Mouse (Mus musculus) WW6 (cell line): ENCODE data around the gene Hivep3.

Experiments used
- DNase-seq: peaks from one replicate; pipeline ENCODE4 v3.0.0-alpha.2; 2013; ENCODE audit warnings: low read depth, low spot score

The Hivep3 gene

DNA sequence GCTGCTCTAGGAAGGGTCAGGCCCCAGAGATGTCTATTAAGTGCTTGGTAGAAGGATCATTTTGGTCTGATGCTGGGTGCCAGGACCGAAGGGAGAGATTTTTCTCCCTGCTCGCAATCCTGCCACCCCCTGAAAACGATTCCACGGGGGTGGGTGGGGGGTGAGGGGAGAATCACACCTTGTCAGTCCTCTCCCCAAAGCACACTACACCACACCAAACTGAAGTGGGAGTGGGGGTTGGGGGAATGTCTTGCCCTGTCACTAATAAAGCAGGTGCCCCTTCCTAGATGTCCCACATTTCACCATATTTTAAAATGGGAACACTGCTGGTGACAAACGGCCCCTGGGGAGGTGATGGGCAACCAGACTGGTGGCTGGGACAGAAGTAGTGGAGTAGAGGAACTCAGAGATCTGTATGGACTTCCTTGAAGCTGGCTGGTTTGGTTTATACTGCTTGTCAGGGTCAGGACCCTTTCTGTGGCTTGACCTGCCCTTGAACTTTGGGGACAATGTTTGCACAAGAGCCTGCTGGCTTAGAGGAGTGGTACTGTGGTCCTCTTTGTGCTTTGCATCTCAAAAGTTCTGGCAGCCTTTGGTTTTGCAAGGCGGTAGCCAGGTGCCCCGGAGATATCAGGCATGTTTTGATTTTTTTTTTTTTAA, 81.7 kb downstream of the Hivep3 start:
- no peak for DNase-seq

DNA sequence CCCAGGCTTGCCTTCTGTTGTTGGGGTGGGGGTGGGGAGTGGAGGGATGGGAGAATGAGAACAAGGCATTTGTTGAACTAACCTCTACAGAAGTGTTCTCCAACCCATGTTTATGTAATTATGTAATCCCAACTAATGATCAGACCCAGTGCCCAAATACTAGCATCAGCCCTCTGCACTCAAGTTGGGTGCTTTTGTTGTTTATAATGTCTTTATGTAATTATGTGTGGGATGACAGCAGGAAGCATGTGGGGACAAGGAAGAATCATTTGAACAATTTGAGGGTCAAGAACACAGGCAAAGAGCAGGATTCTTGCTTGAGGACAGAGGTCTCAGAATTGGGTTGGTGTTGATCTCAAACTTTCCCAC, 82.2 kb downstream of the Hivep3 start:
- DNase-seq = no peak

DNA sequence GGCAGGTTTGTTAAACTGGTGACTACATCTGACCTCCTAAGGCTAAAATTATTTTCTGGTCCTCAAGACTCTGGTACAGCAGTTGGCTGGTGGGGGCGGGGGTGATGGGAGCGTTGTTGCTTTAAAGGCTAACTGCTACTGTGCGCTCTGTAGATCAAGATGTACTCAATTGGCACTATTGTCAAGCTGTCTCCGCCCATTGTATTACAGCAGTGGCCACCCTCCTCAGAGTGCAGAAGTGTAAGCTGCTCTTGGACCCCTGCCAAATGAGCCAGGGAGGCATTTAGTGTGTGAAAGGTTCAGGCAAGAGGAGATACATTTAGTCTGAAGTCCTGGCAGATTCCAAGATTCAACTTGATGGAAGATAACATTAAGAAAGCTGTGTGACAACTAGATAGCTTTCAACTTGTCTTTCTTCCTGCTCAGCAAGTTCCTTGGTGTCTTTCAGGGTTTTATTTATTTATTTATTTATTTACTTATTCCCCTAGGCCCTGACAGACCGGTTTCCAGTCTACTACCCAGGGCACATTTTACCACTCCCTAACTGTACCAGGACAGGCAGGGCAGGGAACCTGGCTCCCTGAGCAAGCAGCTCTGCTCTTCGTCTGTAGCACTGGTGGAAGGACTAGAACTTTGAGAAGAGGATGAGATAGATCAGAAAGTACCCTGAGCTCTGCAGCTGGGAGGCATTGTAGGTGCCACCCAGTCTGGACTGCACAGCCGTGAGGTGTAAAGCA, 83.2 kb downstream of the Hivep3 start:
- no peak for DNase-seq

DNA sequence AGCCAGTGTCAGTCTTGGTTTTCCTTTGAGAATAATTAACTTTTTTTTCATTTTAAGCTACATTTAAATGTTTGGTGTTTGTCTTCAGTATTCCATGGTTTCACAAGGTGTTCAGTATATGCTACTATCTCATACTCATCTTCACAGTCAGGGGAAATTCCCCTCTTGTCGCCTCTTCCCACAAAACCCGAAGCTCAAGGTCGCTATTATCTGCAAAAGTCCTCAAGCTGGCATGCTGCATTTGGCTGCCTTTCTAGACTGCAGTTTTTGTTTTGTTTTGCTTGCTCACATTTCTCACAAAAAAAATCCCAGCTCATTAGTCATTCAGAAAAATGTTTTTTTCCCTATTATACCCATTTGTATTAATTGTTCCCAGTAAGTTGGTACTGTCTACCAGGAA, 92.4 kb downstream of the Hivep3 start:
- no peak for DNase-seq

DNA sequence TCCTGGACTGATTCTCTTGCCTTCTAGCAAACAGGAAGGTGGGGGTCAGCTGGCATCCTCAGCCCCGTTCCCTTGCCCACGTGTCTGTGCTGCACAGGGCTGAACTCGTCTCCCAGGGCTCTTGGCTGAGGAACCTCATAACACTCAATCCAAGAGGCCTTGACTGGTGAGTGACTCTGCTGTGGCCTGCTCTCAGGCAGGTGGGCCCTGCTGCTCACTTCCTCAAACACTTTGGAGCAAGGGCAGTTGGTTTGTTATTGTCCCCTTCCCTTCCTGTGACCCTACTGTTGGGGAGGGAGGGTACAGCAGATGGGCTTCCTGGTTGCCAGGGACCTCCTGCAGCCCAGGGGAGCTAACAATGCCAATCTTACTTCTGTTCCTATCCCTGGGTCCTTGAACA, 94.8 kb downstream of the Hivep3 start:
- DNase-seq = no peak

DNA sequence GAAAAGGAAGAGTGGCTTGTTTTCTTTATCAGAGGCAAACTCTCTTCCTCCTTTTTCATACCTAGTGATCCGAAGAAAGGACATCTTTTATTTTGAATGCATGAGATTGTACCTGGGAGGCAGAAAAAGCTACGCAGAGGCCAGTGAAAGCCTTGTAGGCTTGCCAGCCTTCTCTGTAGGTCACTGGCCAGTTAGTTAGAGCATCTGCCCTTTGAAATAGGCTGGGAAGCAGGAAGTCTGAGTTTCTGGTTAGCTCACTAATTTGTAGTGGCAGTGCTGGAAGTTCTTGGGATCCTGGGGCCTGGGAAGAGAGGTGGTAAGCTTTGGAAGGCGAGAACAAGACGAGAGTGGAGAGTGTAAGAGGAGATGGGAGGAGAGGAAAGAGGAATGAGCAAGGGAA, 95.4 kb downstream of the Hivep3 start:
- no peak for DNase-seq

DNA sequence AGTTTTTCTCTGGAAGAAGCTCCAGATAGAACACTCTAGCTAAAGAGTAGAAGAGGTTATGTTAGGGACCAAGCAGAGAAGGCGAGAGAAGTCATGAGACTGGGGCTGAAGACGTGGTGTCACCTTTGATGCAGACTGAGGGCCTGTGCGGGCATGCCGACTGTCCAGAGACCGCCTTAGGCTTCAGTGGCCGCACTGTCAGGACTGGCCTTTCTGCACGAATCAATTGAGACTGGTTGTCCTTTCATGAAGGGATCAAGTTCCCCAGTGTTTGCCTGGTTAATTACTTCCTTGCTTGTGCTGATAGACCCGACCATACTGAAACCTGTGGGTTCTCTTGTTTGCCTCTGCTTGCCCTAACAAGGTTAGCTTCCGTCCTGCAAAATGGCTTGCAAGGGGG, 99.7 kb downstream of the Hivep3 start:
- DNase-seq = no peak

DNA sequence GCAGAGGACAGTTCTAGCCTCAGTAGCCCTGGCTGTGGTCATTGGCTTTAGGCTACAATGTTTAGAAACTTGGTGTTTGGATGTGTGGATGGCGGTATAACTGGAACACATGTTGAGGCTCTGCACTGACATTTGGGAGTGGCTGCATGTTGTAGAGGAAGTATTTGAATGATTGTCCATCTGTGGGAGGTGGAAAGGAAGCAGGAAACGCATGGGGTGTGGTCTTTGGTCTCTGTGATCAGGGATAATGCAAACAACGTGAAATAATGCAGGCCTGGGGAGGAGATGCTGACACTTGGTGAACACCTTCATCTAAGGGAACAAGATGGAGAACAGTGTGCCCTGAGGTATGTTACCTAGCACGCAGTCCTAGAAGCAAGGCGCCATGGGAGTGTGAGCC, 100.3 kb downstream of the Hivep3 start:
- DNase-seq = no peak

DNA sequence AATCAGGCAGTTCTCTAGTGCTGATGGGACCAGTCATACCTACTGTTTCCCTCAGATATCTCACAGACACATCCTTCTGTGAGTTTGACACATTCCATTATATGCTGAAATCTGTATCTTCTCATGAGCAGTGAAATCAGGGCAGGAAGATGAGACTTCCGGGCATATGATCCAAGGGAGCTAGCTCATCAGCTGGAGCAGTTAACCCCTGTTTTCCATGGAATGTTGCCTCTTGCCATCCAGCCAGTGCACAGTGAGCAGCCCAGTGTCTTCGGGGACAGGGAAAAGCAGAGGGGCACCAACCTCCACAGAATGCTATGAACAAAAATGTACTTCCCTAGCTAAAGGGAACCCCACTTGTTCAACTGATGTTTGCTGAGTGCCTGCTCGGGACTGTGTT, 102.6 kb downstream of the Hivep3 start:
- DNase-seq = no peak

DNA sequence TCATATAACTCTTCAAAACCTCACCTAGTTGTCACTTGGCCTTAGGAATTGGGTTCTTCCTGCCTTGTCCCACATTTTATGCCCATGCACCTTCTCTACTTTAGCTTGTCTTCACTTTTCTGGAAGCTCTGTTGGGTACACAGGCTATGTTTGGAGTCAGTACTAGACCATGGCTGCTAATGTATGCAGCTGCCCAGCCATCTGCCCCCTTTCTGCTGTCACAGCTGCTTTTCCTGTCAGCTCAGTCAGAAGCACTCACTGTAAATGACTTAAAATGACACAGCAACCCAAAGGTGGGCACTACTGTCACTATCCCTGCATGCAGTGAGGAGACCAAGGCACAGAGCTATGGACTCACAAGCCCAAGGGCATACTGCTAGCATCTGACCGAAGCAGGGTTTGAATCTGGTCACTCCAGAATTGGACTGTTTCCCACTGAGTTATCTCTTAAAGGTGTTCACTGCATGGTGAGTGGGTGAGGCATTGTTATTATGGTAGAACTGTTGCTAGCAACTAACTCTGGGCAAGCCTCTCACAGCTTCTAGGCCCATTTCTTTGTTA, 104.0 kb downstream of the Hivep3 start:
- no peak for DNase-seq

DNA sequence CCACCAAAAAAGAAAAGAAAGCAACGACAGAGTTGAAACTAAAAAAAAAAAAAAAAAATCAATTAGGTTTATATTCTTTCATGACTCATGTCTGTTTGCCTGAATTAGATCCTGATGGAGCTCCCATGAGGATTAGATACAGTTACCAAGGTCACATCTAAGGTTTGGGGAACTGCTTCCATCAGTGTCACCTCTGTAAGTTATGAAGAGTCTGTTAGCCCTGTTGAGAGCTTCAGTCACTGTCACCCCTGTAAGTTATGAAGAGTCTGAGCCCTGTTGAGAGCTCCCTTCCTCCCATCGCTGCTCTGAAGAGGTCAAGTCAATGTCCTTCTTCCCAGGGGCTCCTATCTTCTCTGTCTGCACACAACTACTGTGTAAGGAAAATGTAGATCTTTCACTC, 104.7 kb downstream of the Hivep3 start:
- DNase-seq = no peak

DNA sequence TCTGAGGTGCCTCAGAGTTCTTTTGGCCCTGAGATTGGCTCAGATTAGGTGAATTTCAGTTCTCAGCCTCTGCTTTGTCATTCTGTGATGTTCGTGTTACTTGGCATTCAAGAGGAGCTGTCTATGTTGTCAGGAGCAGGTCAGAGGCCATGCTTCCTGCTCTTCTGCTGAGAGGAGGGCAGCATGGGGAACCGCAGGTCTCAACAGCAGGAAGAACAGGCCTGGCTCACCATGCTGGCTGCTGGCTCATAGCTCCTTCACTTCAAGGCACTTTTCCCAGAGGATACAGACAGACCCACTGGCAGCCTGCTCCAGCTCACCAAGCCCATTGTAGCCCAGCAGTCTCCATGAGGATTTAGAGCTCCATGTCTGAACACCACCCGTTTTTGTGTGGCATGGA, 109.7 kb downstream of the Hivep3 start:
- no peak for DNase-seq

DNA sequence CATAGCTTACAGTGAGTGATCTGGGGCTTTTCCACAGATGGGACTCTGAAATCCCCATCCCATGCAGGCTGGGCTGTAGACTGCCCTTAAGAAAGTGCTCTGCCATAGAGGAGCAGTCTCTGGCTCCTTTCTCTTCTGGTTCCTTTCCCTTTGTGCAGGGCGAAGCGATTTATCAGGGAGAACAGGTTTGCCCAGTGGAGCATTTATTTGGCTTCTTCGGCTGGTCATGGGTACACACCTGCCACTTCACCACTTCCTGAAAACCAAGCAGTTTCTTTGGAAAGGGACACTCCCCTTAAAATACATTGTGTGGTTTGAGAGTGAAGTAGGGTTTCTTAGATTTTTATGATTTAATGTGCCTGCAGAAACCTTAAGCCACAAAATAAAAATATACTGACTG, 110.7 kb downstream of the Hivep3 start:
- no peak for DNase-seq

DNA sequence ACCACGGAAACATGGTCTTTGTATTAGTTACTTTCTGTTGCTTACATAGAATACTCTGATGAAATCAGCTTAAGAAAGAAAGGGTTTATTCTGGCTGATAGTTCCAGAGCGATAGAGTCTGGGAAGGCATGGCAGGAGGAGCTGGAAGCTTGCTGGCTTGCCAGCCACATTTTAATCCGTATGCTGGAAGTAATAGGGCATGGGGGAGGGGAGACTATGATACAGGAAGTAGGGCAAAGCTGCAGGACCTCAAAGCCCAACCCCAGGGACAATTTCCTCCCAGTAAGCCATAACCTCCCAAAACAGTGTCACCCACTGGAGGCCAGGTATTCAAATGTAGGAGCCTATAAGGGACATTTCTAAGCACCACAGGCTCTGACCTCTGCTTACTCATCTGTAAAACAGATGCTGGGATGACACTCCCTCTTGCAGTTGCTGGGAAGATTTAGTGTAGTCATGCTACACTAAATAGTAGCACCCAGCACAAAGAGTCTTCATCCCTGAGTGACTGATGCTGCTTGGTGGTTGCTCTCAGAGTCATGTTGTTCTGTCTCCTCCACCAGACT, 112.1 kb downstream of the Hivep3 start:
- DNase-seq = no peak

DNA sequence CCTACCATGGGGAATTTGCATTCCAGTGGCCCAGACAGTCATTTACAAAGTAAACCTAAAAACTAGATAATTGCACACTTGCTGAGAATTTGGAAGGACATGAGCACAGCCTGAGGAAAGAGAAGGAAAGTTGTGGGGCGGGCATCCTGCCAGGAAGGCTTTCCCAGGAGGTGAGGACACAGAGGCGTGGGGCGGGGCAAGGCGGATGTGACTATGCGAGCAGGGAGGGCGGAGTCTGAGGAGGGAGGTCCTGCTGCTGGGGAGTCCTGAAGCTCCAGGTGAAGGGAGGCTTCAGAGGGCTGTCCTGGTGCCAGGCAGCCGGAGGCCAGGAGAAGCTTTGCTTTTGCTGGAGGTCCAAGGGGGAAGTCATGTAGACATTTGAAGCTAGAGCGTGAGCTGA, 118.9 kb downstream of the Hivep3 start:
- no peak for DNase-seq

DNA sequence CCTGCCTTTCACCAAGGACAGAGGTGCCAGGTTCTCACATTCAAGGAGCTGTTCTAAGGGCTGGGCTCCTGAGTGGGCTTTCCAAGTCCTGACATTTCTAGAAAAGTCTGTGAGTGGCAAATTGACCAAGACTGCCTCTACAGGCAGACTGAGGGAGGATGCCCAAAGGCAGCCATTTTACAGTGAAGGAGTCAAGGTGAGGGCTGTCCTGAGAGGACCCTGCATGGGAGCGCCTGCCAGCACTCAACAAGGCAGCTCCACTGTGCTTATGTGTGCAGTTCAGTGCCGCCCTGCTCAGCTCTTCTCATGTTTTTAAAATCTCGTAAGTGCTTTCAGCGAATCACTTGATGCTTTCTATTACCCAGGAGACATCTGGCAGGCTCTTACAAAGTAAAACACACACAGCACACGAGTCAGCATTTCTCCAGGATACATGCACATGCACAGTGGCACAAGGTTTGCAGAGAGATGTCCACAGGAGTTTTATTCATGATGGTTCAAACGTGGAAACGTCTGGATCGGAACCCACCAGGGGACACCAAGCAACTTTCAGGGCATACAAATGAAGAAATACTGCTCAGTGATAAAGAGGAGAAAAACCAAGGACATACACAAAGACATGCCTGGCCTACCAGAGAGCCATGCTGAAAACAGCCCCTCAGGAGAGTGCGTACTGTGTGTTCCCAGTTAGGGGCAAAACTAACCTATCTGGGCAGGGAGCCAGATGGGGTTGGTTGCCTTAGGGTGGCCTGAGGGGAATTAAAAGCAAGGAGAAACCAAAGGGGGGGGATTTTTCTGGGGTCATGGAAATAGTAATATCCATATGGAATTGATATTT, 120.9 kb downstream of the Hivep3 start:
- no peak for DNase-seq

DNA sequence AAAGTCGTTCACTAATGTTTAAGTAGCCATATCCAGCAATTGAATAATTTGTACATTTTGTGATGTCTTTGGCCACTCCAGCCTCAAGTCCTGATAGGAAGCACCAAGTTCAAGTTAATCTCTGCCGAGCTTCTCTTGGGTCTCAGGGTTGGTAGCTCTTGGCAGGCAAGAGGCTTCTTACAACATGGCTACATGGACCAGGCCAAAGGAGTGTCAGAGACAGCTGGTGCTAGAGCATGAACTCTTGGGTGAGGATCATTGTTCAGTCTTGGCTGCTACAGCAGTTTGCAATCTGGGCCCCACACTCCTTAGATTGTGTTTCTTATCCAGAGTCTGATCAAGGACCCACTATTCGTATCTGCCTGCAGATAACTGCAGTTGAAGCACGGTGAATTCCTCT, 125.9 kb downstream of the Hivep3 start:
- DNase-seq = no peak

DNA sequence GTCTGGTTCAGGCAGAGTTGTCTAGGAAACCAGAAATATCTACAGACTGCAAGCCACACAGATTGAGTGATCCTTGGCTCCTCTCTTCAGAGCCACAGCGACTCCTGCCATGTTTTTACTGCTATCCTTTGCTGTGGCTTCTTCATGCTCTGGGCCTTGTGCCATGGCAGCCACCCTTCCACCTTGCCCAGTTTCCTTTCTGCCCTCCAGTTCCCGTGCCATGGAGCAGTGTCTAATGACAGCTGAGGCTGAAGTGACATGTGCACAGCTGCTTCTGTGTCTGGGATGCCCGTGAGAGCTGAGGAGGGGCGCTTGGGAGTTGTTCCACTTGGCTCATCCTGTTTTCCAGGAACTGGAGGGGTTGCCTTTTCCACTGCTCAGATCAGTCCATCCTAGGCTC, 127.4 kb downstream of the Hivep3 start:
- no peak for DNase-seq

DNA sequence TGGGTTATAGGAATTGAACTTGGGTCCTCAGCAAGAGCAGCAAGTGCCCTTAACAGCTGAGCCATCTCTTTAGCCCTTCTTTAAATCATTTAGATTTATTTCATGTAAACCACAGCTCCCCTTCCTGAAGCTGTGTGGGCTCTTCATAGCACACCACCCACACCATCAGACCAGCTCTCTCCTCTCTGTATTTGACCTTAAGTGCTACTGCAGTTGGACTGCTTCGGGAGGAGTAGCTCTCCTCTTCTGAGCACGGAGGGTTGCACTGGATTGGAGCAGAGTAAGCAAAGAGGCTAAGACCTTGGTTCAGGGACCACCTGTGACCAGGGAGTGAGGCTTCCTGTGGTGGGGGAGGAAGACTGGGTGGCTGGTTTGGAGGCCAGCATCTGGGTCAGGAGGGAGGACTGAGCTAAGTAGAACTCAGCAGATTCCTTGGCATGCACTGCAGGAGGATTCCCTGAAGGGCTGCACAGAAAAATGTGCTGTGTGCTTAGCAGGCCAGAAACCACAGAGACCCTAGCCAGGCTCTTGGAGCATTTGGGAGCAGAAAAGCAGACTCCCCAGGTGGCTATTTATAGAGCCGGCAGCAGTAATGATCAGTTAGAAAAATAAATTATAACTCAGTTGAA, 132.4 kb downstream of the Hivep3 start:
- DNase-seq = no peak

DNA sequence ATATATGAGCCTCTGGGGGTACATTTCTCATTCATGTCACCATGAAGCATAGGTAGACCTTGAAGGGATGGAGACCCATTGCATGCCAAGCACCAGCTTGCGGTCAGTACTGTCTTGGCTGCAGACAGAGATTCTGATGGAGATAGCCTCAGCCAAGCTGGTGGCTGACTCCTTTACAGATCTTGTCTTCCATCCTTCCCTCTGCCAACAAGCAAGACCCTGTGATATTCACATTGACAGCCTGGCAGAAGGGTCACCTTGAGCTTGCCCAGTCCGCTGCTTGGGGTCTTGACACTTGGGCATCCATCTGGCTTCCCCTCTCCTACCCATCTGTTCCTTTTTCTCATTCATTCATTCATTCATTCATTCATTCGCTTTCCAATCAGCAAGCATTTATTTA, 133.5 kb downstream of the Hivep3 start:
- no peak for DNase-seq

DNA sequence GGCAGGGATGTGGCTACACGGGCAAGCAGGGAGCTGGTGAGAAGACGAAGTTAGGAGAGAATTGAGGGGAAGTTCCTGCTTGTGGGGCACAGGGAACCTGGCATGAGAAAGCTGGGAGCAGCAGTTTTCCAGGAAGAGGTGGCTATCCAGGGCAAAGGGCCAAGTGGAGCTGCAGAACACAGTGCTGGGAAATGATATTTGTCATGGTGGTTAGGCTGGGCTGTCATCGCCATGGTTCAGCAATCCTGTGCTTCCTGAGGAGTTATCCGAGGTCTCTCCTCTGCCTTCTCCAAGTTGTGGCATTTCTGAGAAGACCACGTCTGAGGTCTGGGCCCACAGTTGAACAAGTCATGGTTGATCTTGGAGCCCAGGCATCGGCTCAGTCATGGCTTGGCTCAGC, 136.8 kb downstream of the Hivep3 start:
- no peak for DNase-seq

DNA sequence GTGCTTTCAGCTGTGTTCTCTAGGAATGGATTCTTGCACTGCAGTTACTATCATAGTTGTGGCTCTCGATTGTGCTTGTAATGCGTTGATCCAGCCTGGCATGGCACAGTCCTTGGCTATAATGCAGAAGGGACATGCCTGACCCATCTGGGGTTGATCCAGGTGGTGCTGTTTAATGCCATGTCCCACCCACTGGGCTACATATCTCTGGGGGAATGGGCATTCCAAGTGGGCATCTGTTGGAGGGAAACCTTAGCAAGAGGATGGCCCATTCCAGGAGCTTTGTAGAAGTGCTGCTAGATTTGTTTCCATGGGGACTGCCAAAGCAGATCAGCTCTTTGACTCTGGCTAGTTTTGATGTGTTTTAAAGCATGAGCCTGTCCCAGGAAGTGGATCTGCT, 137.9 kb downstream of the Hivep3 start:
- no peak for DNase-seq
